Mouse (Mus musculus): ENCODE measurements around the gene Duox2. TPM values are rescaled to one million over a fixed set of nuclear protein-coding genes. Genes with fewer than 3 reads are reported as not detected.

The Duox2 gene
- polyA plus RNA-seq, 1 experiment from 2014 or later: not detected

DNA sequence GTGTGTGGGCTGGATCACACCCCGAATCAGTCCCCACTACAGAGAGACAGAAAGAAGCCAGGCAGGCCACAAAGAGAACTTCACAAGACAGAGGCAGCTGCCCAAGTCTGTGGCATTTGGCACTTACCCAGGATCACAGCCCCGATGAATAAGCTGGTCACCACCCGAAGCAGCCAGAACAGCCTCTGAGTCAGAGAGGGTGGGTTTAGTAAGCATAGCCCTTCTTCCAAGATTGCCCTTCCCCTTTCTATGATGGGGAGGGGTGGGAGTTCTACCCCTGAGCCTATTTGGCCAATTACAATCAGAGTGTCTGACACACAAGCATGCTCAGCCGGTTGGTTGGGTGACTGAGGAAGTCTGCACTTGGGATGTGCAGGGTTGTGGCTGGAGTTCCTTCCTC is 7.9 kb upstream of the Duox2 start:
- ATAC-seq (ENCODE audit: low read depth): no peak

DNA sequence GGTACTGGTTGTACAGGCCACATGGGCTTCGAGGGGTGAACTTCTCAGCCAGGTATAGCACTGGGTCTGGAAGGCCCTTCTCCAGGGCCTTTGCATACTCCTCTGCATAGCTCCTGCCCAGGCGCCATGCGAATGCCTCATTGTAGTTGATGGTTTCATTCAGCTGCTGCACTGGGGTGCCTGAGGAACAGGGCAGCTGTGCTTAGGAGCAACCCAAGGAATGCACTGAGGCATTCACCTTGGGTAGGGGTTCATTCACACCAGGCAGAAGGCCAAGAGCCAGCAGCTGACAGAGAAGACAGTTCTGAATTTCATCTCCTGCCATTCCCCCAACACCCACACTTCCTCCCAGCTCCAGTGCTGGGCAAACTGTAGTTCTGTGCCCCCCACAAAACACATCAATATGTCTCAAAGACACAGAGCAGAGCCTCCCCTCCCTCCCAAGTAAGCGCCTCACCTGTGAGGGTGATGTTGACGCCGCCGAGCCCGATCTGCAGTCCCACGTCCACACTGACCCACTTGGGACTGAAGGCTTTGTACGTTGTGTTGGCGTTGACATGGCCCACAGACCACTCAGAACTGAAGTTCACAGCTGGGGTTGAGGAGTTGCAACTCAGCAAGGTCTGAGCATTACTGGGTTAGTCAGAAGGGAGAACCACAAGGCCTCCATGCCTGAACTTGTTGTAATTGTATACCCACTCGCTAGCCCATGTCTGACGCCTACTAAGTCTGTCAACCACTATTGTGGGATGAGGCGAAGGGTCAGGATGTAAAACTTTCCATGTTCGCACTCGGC is 7.0 kb upstream of the Duox2 start:
- no peak for ATAC-seq (ENCODE audit: low read depth)
- no peaks in the 10 kb centered on the region for H3K9me3 ChIP-seq (ENCODE audit: control insufficient read depth, low read length)
- H3K27me3 ChIP-seq (ENCODE audit: control insufficient read depth, insufficient read depth, low read length): peaks cover 35% of the 10 kb centered on the region
- no peak overlapping the region for H3K9ac ChIP-seq (replicated peaks; ENCODE audit: low read depth, low read length)
- no peak overlapping the region for H3K27ac ChIP-seq (ENCODE audit: low read depth, low read length)
- WGBS: 89% methylated on average over 16 of the region's 16 CpGs
- no peak overlapping the region for H3K4me3 ChIP-seq (ENCODE audit: low read depth, low read length)
- 0 out of 2 replicates have a peak, but pooled peaks cover 9% of the 10 kb centered on the region for H3K4me1 ChIP-seq (ENCODE audit: control insufficient read depth, insufficient read depth, low read length)
- no peak overlapping the region for H3K4me2 ChIP-seq (ENCODE audit: low read depth, low read length)
- no peaks in the 10 kb centered on the region for H3K36me3 ChIP-seq (ENCODE audit: control insufficient read depth, insufficient read depth, low read length)

More for the DNA sequence above, 7.9 kb upstream of the Duox2 start:
- Histone ChIP-seq H3K4me3 (ENCODE audit: low read depth, low read length) (no peak overlapping the region), H3K4me1 (ENCODE audit: control insufficient read depth, insufficient read depth, low read length) (0 out of 2 replicates have a peak, but pooled peaks cover 9% of the 10 kb centered on the region), H3K27me3 (ENCODE audit: control insufficient read depth, insufficient read depth, low read length) (peaks cover 26% of the 10 kb centered on the region), H3K4me2 (ENCODE audit: low read depth, low read length) (no peak overlapping the region), H3K27ac (ENCODE audit: low read depth, low read length) (no peak overlapping the region), H3K9ac (replicated peaks; ENCODE audit: low read depth, low read length) (no peak overlapping the region), H3K9me3 (ENCODE audit: control insufficient read depth, low read length) (no peaks in the 10 kb centered on the region), H3K36me3 (ENCODE audit: control insufficient read depth, insufficient read depth, low read length) (no peaks in the 10 kb centered on the region)
- WGBS: 57% methylated on average over 4 of the region's 4 CpGs

DNA sequence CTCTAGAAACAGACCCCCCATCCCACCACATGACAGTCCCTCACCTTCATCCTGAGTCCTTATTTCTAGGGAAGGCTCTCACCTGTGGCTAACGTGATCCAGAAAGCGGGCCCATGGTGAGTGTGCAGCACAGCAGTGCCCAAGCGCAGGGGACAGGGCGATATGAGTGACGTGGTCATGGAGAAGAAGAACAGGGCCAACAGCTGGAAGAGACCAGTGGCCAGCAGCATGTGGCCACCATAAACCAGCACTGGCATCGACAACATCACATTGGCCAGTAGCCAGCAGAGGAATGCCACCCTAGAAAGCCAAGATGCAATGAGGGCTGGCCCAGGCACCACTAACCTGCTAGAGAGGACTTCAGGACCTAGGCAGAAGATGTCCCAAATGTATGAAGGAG is 6.3 kb upstream of the Duox2 start:
- Histone ChIP-seq H3K4me3 (ENCODE audit: low read depth, low read length) (no peak overlapping the region), H3K9me3 (ENCODE audit: control insufficient read depth, low read length) (no peaks in the 10 kb centered on the region), H3K9ac (replicated peaks; ENCODE audit: low read depth, low read length) (no peak overlapping the region), H3K4me2 (ENCODE audit: low read depth, low read length) (no peak overlapping the region), H3K4me1 (ENCODE audit: control insufficient read depth, insufficient read depth, low read length) (0 out of 2 replicates have a peak, but pooled peaks cover 9% of the 10 kb centered on the region), H3K27me3 (ENCODE audit: control insufficient read depth, insufficient read depth, low read length) (peaks cover 42% of the 10 kb centered on the region), H3K36me3 (ENCODE audit: control insufficient read depth, insufficient read depth, low read length) (no peaks in the 10 kb centered on the region), H3K27ac (ENCODE audit: low read depth, low read length) (no peak overlapping the region)
- 85% methylated on average over 6 of the region's 6 CpGs for WGBS
- ATAC-seq (ENCODE audit: low read depth): no peak

DNA sequence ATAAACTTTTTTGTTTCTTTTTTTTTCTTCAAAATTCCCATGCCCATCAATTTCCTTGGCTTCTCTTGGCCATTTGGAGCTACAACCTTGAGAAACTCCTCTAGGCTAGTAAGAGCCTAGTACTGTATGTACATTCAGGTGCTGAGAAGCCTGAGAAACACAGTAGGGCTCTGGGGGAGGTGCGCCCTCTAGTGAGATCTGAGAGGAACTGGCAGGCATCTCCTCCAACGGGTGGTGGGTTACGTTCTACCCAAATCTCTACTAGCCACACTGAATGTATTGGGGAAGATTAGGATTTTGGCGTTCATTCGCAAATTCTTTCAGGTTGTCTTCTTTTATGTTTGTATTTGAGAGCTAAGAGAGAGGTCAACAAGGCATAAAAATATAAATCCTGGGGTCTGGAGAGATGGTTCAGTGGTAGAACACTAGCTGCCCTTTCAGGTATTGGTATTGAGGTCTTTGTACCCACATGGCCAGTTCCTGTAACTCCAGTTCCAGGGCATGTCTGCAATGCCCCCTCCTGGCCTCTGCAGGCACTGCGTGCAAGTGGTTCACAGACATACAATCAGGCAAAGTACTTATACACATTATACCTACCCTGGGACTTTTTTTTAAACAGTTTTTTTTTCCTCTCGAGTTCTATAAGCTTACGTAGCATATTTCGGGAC is 4.5 kb upstream of the Duox2 start:
- 13% methylated on average over 9 of the region's 9 CpGs for WGBS
- H3K27me3 ChIP-seq (ENCODE audit: control insufficient read depth, insufficient read depth, low read length): peaks cover 59% of the 10 kb centered on the region

DNA sequence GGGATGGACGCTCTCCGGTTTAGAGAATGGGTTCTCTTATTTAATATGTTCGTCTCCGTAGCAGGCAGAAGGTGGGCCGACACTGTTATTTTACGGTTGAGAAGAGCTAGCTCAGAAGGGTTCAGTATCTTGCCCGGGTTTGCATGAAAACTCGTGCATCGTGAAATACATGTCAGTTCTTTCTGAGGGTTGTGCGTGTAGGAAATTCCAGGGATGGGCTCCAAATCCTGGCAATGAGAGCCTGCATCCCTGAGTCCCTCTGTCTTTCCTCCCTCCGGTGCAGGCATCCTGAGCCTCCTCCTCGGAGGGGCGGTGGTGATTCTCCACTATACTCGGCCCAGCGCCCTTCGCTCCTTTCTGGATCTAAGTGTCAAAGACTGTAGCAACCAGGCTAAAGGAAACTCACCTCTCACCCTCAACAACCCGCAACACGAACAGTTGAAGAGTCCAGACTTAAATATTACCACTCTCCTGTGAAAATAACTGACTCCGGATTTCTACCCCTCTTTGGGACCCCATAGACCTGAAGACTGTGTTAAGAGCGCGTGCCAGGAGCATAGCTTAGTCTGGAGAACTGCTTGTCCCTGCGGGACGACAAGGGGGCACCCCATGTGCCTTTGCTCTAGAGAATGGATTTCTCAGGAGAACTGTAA is 3.8 kb upstream of the Duox2 start:
- ATAC-seq (ENCODE audit: low read depth): no peak
- Histone ChIP-seq H3K36me3 (ENCODE audit: control insufficient read depth, insufficient read depth, low read length) (no peaks in the 10 kb centered on the region), H3K4me3 (ENCODE audit: low read depth, low read length) (peak overlapping the region; percentile 39), H3K4me1 (ENCODE audit: control insufficient read depth, insufficient read depth, low read length) (peaks cover 23% of the 10 kb centered on the region; the same call in 1 of the 2 replicates), H3K9ac (replicated peaks; ENCODE audit: low read depth, low read length) (peak overlapping the region; percentile 25; the same call in 1 of the 2 replicates), H3K9me3 (ENCODE audit: control insufficient read depth, low read length) (no peaks in the 10 kb centered on the region), H3K27me3 (ENCODE audit: control insufficient read depth, insufficient read depth, low read length) (peaks cover 61% of the 10 kb centered on the region), H3K27ac (ENCODE audit: low read depth, low read length) (no peak overlapping the region), H3K4me2 (ENCODE audit: low read depth, low read length) (peak overlapping the region; percentile 55)
- 6% methylated on average over 23 of the region's 23 CpGs for whole genome bisulfite sequencing

More for the DNA sequence above, 4.5 kb upstream of the Duox2 start:
- Histone ChIP-seq H3K4me3 (ENCODE audit: low read depth, low read length) (peak overlapping the region; percentile 39; the same call in 1 of the 2 replicates), H3K4me2 (ENCODE audit: low read depth, low read length) (no peak overlapping the region), H3K27ac (ENCODE audit: low read depth, low read length) (no peak overlapping the region), H3K4me1 (ENCODE audit: control insufficient read depth, insufficient read depth, low read length) (0 out of 2 replicates have a peak, but pooled peaks cover 19% of the 10 kb centered on the region), H3K9ac (replicated peaks; ENCODE audit: low read depth, low read length) (no peak overlapping the region), H3K9me3 (ENCODE audit: control insufficient read depth, low read length) (no peaks in the 10 kb centered on the region), H3K36me3 (ENCODE audit: control insufficient read depth, insufficient read depth, low read length) (no peaks in the 10 kb centered on the region)
- ATAC-seq (ENCODE audit: low read depth): peak; percentile 61; the same call in 1 of the 2 replicates

DNA sequence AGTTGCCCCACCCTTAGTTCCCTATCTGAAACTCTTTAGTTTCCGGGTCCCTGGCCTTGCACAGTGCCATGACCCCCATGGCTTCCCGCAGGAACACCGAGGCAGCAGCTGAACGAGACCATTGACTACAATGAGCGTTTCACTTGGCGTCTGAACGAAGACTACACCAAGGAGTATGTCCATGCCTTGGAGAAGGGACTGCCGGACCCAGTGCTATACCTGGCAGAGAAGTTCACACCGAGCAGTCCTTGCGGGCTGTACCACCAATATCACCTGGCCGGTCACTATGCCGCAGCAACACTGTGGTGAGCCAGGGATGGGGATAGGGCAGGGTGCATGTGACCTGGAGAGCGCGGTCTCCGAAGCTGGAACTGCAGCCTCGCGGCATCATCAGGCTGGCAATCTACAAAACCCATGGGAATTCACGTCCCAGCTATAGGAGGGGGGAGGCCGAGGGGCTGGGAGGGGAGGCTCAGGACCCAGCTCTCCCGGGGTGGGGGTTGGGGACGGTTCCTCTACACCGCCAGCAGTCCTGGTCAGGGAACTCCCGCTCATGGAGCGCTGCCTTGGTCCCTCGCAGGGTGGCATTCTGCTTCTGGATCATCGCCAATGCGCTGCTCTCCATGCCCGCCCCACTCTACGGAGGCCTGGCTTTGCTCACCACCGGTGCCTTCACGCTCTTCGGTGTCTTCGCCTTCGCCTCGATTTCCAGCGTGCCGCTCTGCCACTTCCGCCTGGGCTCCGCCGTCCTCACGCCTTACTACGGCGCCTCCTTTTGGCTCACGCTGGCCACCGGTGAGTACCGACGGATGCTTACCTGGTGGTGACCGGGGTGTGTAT is 3.1 kb upstream of the Duox2 start:
- peaks cover 60% of the 10 kb centered on the region for H3K27me3 ChIP-seq (ENCODE audit: control insufficient read depth, insufficient read depth, low read length)
- H3K27ac ChIP-seq (ENCODE audit: low read depth, low read length): no peak overlapping the region
- peaks cover 23% of the 10 kb centered on the region; the same call in 1 of the 2 replicates for H3K4me1 ChIP-seq (ENCODE audit: control insufficient read depth, insufficient read depth, low read length)
- under 1% methylated on average over 46 of the region's 48 CpGs for WGBS
- no peaks in the 10 kb centered on the region for H3K9me3 ChIP-seq (ENCODE audit: control insufficient read depth, low read length)
- H3K4me2 ChIP-seq (ENCODE audit: low read depth, low read length): peak overlapping the region; percentile 55
- no peaks in the 10 kb centered on the region for H3K36me3 ChIP-seq (ENCODE audit: control insufficient read depth, insufficient read depth, low read length)
- H3K9ac ChIP-seq (replicated peaks; ENCODE audit: low read depth, low read length): peak overlapping the region; percentile 25; the same call in 1 of the 2 replicates
- peak overlapping the region; percentile 39 for H3K4me3 ChIP-seq (ENCODE audit: low read depth, low read length)
- ATAC-seq (ENCODE audit: low read depth): peak; percentile 47

DNA sequence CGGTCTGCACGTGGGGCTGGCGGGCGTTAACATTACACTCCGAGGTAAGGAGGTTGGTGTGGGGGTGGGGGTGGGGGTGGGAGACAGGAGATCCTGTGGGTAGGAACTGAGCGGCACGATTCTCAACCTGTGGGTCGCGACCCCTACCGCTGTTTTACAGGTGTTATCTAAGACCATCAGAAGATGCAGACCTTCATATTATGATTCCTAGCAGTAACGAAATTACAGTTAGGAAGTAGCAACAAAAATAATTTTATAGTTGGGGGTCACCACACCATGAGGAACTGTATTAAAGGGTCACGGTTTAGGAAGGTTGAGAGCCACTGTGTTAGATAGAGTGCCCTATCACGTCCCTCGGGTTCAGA is 2.4 kb upstream of the Duox2 start:
- H3K4me1 ChIP-seq (ENCODE audit: control insufficient read depth, insufficient read depth, low read length): peaks cover 23% of the 10 kb centered on the region; the same call in 1 of the 2 replicates
- no peak overlapping the region for H3K9ac ChIP-seq (replicated peaks; ENCODE audit: low read depth, low read length)
- no peak for ATAC-seq (ENCODE audit: low read depth)
- H3K36me3 ChIP-seq (ENCODE audit: control insufficient read depth, insufficient read depth, low read length): no peaks in the 10 kb centered on the region
- no peak overlapping the region for H3K27ac ChIP-seq (ENCODE audit: low read depth, low read length)
- H3K27me3 ChIP-seq (ENCODE audit: control insufficient read depth, insufficient read depth, low read length): peaks cover 60% of the 10 kb centered on the region
- H3K4me2 ChIP-seq (ENCODE audit: low read depth, low read length): peak overlapping the region; percentile 55; the same call in 1 of the 2 replicates
- H3K9me3 ChIP-seq (ENCODE audit: control insufficient read depth, low read length): no peaks in the 10 kb centered on the region
- WGBS: 5% methylated on average over 14 of the region's 14 CpGs
- H3K4me3 ChIP-seq (ENCODE audit: low read depth, low read length): no peak overlapping the region

DNA sequence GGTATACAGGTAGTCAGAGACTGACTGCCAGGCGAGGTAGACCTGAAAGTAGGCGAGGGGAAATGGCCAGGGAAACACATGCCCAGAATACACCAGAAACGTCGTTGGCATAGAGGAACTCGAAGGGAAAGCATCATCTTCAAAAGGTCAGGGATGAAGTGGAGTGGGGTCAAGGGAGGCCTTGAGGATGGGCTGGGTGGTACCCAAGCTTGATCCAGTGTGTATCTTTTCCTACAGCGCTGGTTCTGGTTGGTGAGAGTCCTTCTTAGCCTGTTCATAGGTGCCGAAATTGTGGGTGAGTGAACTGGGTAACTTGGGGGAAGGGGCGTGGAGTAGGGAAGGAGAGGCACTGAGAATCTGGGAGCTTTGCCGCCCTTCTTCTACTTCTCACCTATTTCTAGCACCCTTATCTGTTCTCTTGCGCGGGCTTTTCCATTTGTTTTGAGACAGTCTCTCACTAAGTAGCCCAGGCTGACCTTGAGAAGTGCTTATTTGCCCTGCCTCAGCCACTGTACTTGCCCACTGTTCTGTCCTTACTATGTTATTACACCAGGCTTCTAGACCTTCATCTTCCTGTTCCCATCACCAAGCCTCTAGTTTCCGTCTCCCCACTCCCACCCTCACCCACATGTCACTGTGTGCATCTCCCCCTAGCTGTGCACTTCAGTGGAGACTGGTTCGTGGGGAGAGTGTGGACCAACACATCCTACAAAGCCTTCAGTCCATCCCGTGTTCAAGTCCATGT is 1.8 kb upstream of the Duox2 start:
- no peaks in the 10 kb centered on the region for H3K9me3 ChIP-seq (ENCODE audit: control insufficient read depth, low read length)
- H3K4me2 ChIP-seq (ENCODE audit: low read depth, low read length): no peak overlapping the region
- H3K27me3 ChIP-seq (ENCODE audit: control insufficient read depth, insufficient read depth, low read length): peaks cover 63% of the 10 kb centered on the region
- H3K27ac ChIP-seq (ENCODE audit: low read depth, low read length): no peak overlapping the region
- 7% methylated on average over 14 of the region's 14 CpGs for WGBS
- no peak overlapping the region for H3K4me3 ChIP-seq (ENCODE audit: low read depth, low read length)
- peaks cover 23% of the 10 kb centered on the region; the same call in 1 of the 2 replicates for H3K4me1 ChIP-seq (ENCODE audit: control insufficient read depth, insufficient read depth, low read length)
- H3K36me3 ChIP-seq (ENCODE audit: control insufficient read depth, insufficient read depth, low read length): no peaks in the 10 kb centered on the region
- no peak overlapping the region for H3K9ac ChIP-seq (replicated peaks; ENCODE audit: low read depth, low read length)
- no peak for ATAC-seq (ENCODE audit: low read depth)
